Mouse (Mus musculus): ENCODE measurements around the gene Prss16. TPM values are rescaled to one million over a fixed set of nuclear protein-coding genes. Genes with fewer than 3 reads are reported as not detected.
"Not testable (repeated sequence)": the region's sequence is repeated elsewhere in the genome, so short reads cannot be mapped to it uniquely, and the experiment has no call there.

Prss16 gene
- polyA plus RNA-seq, 1 experiment from 2014 or later: 0.46 TPM

DNA sequence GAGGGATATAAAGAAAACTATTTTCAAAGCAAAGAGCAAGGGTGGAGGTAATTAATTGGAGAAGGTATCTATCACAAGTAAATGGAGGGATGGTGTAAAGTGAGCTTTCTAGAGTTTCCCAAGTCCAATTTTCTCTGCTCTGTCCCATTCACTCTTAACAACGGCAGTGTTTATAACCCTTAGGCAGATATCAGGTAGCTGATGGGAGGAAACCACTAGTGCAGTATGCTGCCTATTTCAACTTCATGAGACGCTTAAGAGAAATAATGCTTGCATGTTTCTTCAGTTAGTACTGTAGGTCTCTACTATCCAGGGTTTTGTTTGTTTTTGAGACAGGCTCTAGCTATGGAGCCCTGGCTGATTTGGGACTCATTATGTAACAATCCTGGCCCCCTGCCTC lies 27.9 kb upstream of the Prss16 start:
- Histone ChIP-seq H3K9me3 (ENCODE audit: control insufficient read depth, low read length) (no peaks in the 10 kb centered on the region), H3K4me1 (replicated peaks; ENCODE audit: control insufficient read depth, insufficient read depth, low read length) (peaks cover 19% of the 10 kb centered on the region), H3K27me3 (replicated peaks; ENCODE audit: control insufficient read depth, insufficient read depth, low read length) (no peaks in the 10 kb centered on the region), H3K4me2 (ENCODE audit: low read length) (no peak overlapping the region; the same call in 1 of the 2 replicates), H3K9ac (ENCODE audit: low read length) (0 out of 2 replicates have a peak overlapping the region, but pooled peaks have one; percentile 51), H3K36me3 (ENCODE audit: control insufficient read depth, insufficient read depth, low read length) (no peaks in the 10 kb centered on the region), H3K4me3 (ENCODE audit: low read depth, low read length) (no peak overlapping the region), H3K27ac (ENCODE audit: low read depth) (peak overlapping the region; percentile 9; the same call in 1 of the 2 replicates)
- ATAC-seq (replicated peaks; ENCODE audit: low FRiP score, low TSS enrichment, low read depth) (no peak), DNase-seq (ENCODE audit: low spot score) (peak; percentile 37)
- 49% methylated on average over 2 of the region's 2 CpGs for WGBS

DNA sequence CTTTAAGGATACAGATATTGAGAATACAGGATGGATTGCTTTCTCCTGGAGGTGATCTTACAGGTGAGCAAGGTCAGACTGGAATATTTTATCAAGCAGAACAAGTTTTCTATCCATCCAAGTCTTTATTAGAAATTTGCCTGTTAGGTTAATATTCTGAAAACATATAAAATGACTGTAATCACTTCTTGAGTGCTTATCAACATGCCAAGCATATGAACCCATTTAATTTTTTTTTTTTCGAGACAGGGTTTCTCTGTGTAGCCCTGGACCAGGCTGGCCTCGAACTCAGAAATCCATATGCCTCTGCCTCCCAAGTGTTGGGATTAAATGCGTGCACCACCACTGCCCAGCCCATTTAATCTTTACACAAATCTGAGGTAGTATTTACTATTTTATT lies 27.4 kb upstream of the Prss16 start:
- peaks cover 19% of the 10 kb centered on the region for H3K4me1 ChIP-seq (replicated peaks; ENCODE audit: control insufficient read depth, insufficient read depth, low read length)
- H3K9ac ChIP-seq (ENCODE audit: low read length): peak overlapping the region; percentile 51
- WGBS: 54% methylated on average over 3 of the region's 3 CpGs
- no peaks in the 10 kb centered on the region for H3K36me3 ChIP-seq (ENCODE audit: control insufficient read depth, insufficient read depth, low read length)
- DNase-seq (ENCODE audit: low spot score) (no peak), ATAC-seq (replicated peaks; ENCODE audit: low FRiP score, low TSS enrichment, low read depth) (no peak)
- H3K27ac ChIP-seq (ENCODE audit: low read depth): peak overlapping the region; percentile 78
- H3K27me3 ChIP-seq (replicated peaks; ENCODE audit: control insufficient read depth, insufficient read depth, low read length): no peaks in the 10 kb centered on the region
- no peaks in the 10 kb centered on the region for H3K9me3 ChIP-seq (ENCODE audit: control insufficient read depth, low read length)
- H3K4me2 ChIP-seq (ENCODE audit: low read length): peak overlapping the region; percentile 56
- peak overlapping the region; percentile 32 for H3K4me3 ChIP-seq (ENCODE audit: low read depth, low read length)

DNA sequence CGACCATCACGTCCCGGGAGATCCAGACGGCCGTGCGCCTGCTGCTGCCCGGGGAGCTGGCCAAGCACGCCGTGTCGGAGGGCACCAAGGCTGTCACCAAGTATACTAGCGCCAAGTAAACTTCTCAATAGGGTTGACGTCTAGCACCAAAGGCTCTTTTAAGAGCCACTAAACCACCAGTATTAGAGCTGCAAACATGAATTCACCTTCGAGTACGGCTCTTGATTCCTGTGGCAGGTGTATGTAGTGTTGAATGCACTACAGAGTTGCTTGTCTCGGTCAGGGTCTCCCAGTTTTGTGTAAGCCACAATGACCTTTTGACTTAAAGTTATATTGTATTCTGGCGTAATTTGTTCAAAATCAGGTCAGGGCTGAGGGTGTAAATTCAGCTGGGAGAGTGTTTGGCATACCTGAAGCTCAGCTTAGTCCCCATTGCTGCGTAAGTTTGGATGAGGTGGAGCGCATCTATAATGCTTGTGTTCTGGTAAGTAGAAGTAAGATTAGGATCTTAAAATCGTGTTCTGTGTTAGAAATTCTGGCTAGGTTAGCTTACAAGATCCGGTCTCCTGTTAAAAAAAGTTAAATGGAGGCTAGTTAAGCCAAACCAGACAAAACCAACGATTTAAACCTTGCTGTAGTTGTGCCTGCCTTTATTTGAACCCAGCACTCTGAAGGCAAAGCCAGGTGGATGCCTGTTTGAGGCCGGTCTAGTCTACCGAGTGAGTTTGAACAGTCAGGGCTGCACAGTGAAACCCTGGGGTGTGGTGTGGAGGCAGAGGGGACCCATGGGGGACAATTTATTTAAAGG lies 26.8 kb upstream of the Prss16 start:
- 6% methylated on average over 16 of the region's 23 CpGs for WGBS

DNA sequence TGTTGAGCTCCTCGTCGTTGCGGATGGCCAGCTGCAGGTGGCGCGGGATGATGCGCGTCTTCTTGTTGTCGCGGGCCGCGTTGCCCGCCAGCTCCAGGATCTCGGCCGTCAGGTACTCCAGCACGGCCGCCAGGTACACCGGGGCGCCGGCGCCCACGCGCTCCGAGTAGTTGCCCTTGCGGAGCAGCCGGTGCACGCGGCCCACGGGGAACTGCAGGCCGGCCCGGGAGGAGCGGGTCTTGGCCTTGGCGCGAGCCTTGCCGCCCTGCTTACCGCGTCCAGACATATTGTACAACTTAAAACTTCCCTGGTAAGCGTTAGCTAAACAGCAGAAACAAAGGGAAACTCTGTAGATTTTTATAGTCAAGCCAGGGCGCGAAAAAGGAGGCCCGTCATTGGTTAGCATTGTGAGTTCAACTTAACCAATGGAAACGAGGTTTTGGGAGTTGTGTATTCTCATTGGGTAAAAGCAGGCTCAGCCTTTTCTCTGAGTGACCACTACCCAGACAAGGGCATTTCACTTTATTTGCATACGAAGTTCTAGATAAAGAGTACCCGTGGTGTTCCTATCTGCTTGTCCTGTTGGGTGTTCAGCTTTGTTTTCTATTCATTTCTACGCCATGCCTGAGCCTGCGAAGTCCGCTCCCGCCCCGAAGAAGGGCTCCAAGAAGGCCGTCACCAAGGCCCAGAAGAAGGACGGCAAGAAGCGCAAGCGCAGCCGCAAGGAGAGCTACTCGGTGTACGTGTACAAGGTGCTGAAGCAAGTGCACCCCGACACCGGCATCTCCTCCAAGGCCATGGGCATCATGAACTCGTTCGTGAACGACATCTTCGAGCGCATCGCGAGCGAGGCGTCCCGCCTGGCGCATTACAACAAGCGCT lies 26.0 kb upstream of the Prss16 start, which contains the start of the genes Hist1h2ah and Hist1h2bk:
TSS of gene Hist1h2ah (minus strand) at position 302 of the 882 bp plus-strand sequence.
TSS of gene Hist1h2bk (plus strand) at position 604 of the 882 bp plus-strand sequence.
- H3K4me3 ChIP-seq (ENCODE audit: low read depth, low read length): peak within 1 kb of the TSS; percentile 43
- ATAC-seq (replicated peaks; ENCODE audit: low FRiP score, low TSS enrichment, low read depth) (peak; percentile 95), DNase-seq (ENCODE audit: low spot score) (peak; percentile 91)
- not testable (repeated sequence) for H3K36me3 ChIP-seq (ENCODE audit: control insufficient read depth, insufficient read depth, low read length); H3K27me3 ChIP-seq (replicated peaks; ENCODE audit: control insufficient read depth, insufficient read depth, low read length); H3K9me3 ChIP-seq (ENCODE audit: control insufficient read depth, low read length)
- peak within 1 kb of the TSS; percentile 79 for H3K9ac ChIP-seq (ENCODE audit: low read length)
- peak within 1 kb of the TSS; percentile 56 for H3K4me2 ChIP-seq (ENCODE audit: low read length)
- under 1% methylated on average over 22 of the region's 69 CpGs for WGBS
- H3K27ac ChIP-seq (ENCODE audit: low read depth): peak within 1 kb of the TSS; percentile 90
- H3K4me1 ChIP-seq (replicated peaks; ENCODE audit: control insufficient read depth, insufficient read depth, low read length): peaks cover 19% of the 10 kb centered on the region

More for the DNA sequence above, 26.8 kb upstream of the Prss16 start:
- Histone ChIP-seq H3K36me3 (ENCODE audit: control insufficient read depth, insufficient read depth, low read length) (no peaks in the 10 kb centered on the region), H3K9me3 (ENCODE audit: control insufficient read depth, low read length) (no peaks in the 10 kb centered on the region), H3K27me3 (replicated peaks; ENCODE audit: control insufficient read depth, insufficient read depth, low read length) (no peaks in the 10 kb centered on the region), H3K4me2 (ENCODE audit: low read length) (peak overlapping the region; percentile 56), H3K9ac (ENCODE audit: low read length) (peak overlapping the region; percentile 51), H3K4me3 (ENCODE audit: low read depth, low read length) (peak overlapping the region; percentile 32), H3K27ac (ENCODE audit: low read depth) (peak overlapping the region; percentile 78), H3K4me1 (replicated peaks; ENCODE audit: control insufficient read depth, insufficient read depth, low read length) (peaks cover 19% of the 10 kb centered on the region)
- DNase-seq (ENCODE audit: low spot score): peak; percentile 76
- no peak for ATAC-seq (replicated peaks; ENCODE audit: low FRiP score, low TSS enrichment, low read depth)

DNA sequence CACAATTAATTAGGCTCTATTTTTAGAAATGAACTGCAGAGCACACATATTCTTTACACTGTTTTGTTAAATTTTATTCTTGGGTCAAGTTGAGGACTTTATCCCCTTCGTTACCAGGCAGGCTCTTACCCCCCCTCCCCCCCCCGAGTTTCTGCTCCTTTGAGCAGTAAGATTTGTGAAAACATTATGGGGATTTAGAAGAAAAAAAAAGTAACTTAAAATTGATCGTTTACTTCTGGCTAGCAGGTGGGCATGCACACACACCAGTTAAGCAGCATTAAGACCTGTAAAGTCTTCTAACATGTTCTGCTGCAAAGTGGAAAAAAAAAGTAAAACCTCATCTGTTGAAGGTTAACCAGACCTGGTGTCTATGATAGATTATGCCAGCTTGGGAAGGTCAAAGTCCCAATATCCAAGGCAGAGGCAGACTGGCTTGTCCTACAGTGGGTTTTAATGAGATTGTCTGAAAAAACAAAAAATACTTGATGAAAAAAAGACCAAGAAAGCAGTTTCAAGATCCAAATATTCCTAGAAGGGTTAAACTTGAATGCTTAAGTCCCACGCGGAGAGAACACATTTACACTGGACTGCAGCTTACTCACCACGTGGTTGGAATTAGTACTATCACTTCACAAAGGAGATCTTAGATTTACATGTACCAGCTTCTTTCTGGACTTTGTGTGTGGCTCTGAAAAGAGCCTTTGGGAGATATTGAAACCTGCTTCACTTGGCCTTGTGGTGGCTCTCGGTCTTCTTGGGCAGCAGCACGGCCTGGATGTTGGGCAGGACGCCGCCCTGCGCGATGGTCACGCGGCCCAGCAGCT lies 25.1 kb upstream of the Prss16 start:
- peak overlapping the region; percentile 79 for H3K9ac ChIP-seq (ENCODE audit: low read length)
- ATAC-seq (replicated peaks; ENCODE audit: low FRiP score, low TSS enrichment, low read depth): peak; percentile 7
- under 1% methylated on average over 8 of the region's 14 CpGs for WGBS

DNA sequence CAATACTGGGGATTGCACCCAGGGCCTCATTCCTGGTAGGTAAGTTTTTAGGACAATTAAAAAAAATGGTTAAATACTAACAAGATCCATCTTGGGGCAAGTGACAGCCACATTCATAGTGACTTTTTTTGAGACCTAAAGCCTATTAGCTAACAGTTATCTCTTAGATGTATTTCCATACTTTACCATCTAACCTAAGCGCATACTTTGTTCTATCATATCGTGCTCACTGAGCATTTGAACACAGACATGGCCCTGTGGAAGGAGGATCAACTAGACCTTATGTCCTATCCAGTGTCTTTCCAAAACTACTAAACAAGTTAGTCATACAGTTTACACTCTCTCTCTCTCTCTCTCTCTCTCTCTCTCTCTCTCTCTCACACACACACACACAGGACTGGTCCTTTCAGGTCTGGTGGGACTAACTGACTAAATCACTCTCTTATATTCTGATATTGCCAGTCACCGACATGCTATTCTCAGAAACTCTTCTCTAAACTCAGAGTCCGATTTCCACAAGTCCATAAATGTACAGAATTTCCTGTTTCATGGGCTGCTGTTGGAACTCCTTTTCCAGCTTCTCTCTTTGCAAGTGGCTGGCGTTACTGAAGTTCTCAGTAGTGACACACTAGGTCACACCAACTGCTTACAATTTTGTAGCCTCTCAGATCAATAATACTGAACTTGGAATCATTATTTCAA lies 24.4 kb upstream of the Prss16 start:
- no peaks in the 10 kb centered on the region for H3K27me3 ChIP-seq (replicated peaks; ENCODE audit: control insufficient read depth, insufficient read depth, low read length)
- H3K36me3 ChIP-seq (ENCODE audit: control insufficient read depth, insufficient read depth, low read length): no peaks in the 10 kb centered on the region
- no peak for DNase-seq (ENCODE audit: low spot score)
- peak overlapping the region; percentile 79 for H3K9ac ChIP-seq (ENCODE audit: low read length)
- H3K4me1 ChIP-seq (replicated peaks; ENCODE audit: control insufficient read depth, insufficient read depth, low read length): peaks cover 10% of the 10 kb centered on the region
- no peak for ATAC-seq (replicated peaks; ENCODE audit: low FRiP score, low TSS enrichment, low read depth)
- peak overlapping the region; percentile 90 for H3K27ac ChIP-seq (ENCODE audit: low read depth)
- 41% methylated on average over 5 of the region's 5 CpGs for WGBS
- H3K4me2 ChIP-seq (ENCODE audit: low read length): peak overlapping the region; percentile 56
- H3K4me3 ChIP-seq (ENCODE audit: low read depth, low read length): peak overlapping the region; percentile 43
- H3K9me3 ChIP-seq (ENCODE audit: control insufficient read depth, low read length): no peaks in the 10 kb centered on the region

More for the DNA sequence above, 25.1 kb upstream of the Prss16 start:
- peaks cover 11% of the 10 kb centered on the region for H3K4me1 ChIP-seq (replicated peaks; ENCODE audit: control insufficient read depth, insufficient read depth, low read length)
- peak overlapping the region; percentile 90 for H3K27ac ChIP-seq (ENCODE audit: low read depth)
- no peaks in the 10 kb centered on the region for H3K36me3 ChIP-seq (ENCODE audit: control insufficient read depth, insufficient read depth, low read length)
- no peaks in the 10 kb centered on the region for H3K9me3 ChIP-seq (ENCODE audit: control insufficient read depth, low read length)
- H3K4me2 ChIP-seq (ENCODE audit: low read length): peak overlapping the region; percentile 56
- DNase-seq (ENCODE audit: low spot score): peak; percentile 72
- peak overlapping the region; percentile 43 for H3K4me3 ChIP-seq (ENCODE audit: low read depth, low read length)
- H3K27me3 ChIP-seq (replicated peaks; ENCODE audit: control insufficient read depth, insufficient read depth, low read length): no peaks in the 10 kb centered on the region

DNA sequence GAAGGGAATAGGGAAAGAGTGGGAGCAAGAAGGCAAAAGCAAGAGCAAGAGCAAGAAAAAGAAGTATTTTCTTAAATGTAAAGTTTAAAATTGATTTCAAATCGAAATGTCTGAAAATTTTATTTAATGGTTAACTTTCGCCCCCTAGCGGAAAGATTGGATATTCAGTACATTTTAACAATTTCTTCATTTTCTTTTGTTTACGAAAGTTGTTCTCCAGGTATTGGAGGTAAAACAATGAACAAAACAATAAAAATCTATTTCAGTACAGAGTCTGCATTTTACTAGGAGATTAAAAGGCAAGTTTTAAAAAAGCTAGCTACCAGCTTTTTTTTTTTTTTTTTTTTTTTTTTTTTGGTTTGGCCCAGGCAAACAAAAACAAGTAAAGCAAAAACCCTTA lies 21.0 kb upstream of the Prss16 start:
- Histone ChIP-seq H3K27ac (ENCODE audit: low read depth) (no peak overlapping the region), H3K4me2 (ENCODE audit: low read length) (no peak overlapping the region), H3K36me3 (ENCODE audit: control insufficient read depth, insufficient read depth, low read length) (no peaks in the 10 kb centered on the region), H3K9ac (ENCODE audit: low read length) (no peak overlapping the region), H3K4me1 (replicated peaks; ENCODE audit: control insufficient read depth, insufficient read depth, low read length) (peaks cover 7% of the 10 kb centered on the region), H3K9me3 (ENCODE audit: control insufficient read depth, low read length) (no peaks in the 10 kb centered on the region), H3K4me3 (ENCODE audit: low read depth, low read length) (no peak overlapping the region), H3K27me3 (replicated peaks; ENCODE audit: control insufficient read depth, insufficient read depth, low read length) (no peaks in the 10 kb centered on the region)
- no peak for DNase-seq (ENCODE audit: low spot score)
- 12% methylated on average over 4 of the region's 4 CpGs for WGBS
- ATAC-seq (replicated peaks; ENCODE audit: low FRiP score, low TSS enrichment, low read depth): no peak

All from intestine, embryonic 14.5 days (tissue).